9 mouse cellular contexts compared by ENCODE assay signal in genomic region chr16:44643992-44644391, GRCm38 (mm10).
DNase-seq lines count a peak whose midpoint lies in the region; ATAC-seq lines count a peak whose summit lies in the region.
"Had no signal": no experiment of that assay in that cellular context is flagged by ENCODE, and none has a peak within 500 bp of the region (broad histone marks: within the 10 kb centered on the region; RNA-seq: fewer than 3 reads in every experiment).

No protein-coding gene starts in this region.

- no peak overlapping the region for H3K4me3 ChIP-seq in embryonic facial prominence, embryonic 14.5 days (ENCODE audit: low read depth, low read length)
- no peak overlapping the region for H3K4me3 ChIP-seq in kidney, embryonic 14.5 days (ENCODE audit: low read length)
- no peak overlapping the region for H3K4me3 ChIP-seq in midbrain, embryonic 14.5 days (replicated peaks; ENCODE audit: low read depth, low read length)
- H3K4me3 ChIP-seq: megakaryocyte, embryonic 14.5 days had no signal

- H3K4me2 ChIP-seq in embryonic facial prominence, embryonic 14.5 days (ENCODE audit: low read depth, low read length) = no peak overlapping the region
- H3K4me2 ChIP-seq in kidney, embryonic 14.5 days (replicated peaks; ENCODE audit: low read depth, low read length) = no peak overlapping the region
- H3K4me2 ChIP-seq in midbrain, embryonic 14.5 days (ENCODE audit: low read length) = no peak overlapping the region

- H3K27me3 ChIP-seq in embryonic facial prominence, embryonic 14.5 days (replicated peaks; ENCODE audit: control insufficient read depth, insufficient read depth, low read length) = no peaks in the 10 kb centered on the region
- no peaks in the 10 kb centered on the region for H3K27me3 ChIP-seq in kidney, embryonic 14.5 days (ENCODE audit: control insufficient read depth, insufficient read depth, low read length)
- no peaks in the 10 kb centered on the region for H3K27me3 ChIP-seq in midbrain, embryonic 14.5 days (ENCODE audit: control insufficient read depth, insufficient read depth, low read length)
- H3K27me3 ChIP-seq: megakaryocyte, embryonic 14.5 days had no signal

- peak; percentile 73 for ATAC-seq in frontal cortex, adult (ENCODE audit: low TSS enrichment)
- ATAC-seq in embryonic facial prominence, embryonic 14.5 days (ENCODE audit: low read depth) = peak; percentile 57; the same call in 1 of the 2 replicates
- peak; percentile 64; the same call in 1 of the 2 replicates for ATAC-seq in kidney, embryonic 14.5 days (ENCODE audit: low FRiP score, low TSS enrichment)
- no peak for ATAC-seq in midbrain, embryonic 14.5 days (ENCODE audit: low FRiP score, low TSS enrichment)

- H3K4me1 ChIP-seq in embryonic facial prominence, embryonic 14.5 days (ENCODE audit: control insufficient read depth, insufficient read depth, low read length) = peaks cover 7% of the 10 kb centered on the region; the same call in 1 of the 2 replicates
- H3K4me1 ChIP-seq in kidney, embryonic 14.5 days (ENCODE audit: control insufficient read depth, insufficient read depth, low read length) = peaks cover 4% of the 10 kb centered on the region; the same call in 1 of the 2 replicates
- H3K4me1 ChIP-seq in midbrain, embryonic 14.5 days (ENCODE audit: control insufficient read depth, insufficient read depth, low read length) = no peaks in the 10 kb centered on the region
- H3K4me1 ChIP-seq: megakaryocyte, embryonic 14.5 days had no signal

- H3K36me3 ChIP-seq in embryonic facial prominence, embryonic 14.5 days (ENCODE audit: control insufficient read depth, insufficient read depth, low read length) = no peaks in the 10 kb centered on the region
- no peaks in the 10 kb centered on the region for H3K36me3 ChIP-seq in kidney, embryonic 14.5 days (ENCODE audit: control insufficient read depth, insufficient read depth, low read length)
- no peaks in the 10 kb centered on the region for H3K36me3 ChIP-seq in midbrain, embryonic 14.5 days (ENCODE audit: control insufficient read depth, insufficient read depth, low read length)

- no peaks in the 10 kb centered on the region for H3K9me3 ChIP-seq in embryonic facial prominence, embryonic 14.5 days (ENCODE audit: control insufficient read depth, low read length)
- H3K9me3 ChIP-seq in kidney, embryonic 14.5 days (ENCODE audit: control insufficient read depth, low read length) = no peaks in the 10 kb centered on the region
- H3K9me3 ChIP-seq in midbrain, embryonic 14.5 days (ENCODE audit: control insufficient read depth, low read length) = no peaks in the 10 kb centered on the region
- H3K9me3 ChIP-seq: megakaryocyte, embryonic 14.5 days had no signal

- no peak for DNase-seq in frontal cortex, postnatal 25 days (ENCODE audit: low spot score in 2 of 2)
- DNase-seq in Muller cell, postnatal 12 days (ENCODE audit: inconsistent ontology term) = peak; percentile 44
- DNase-seq in embryonic facial prominence, embryonic 14.5 days (ENCODE audit: low spot score) = peak; percentile 88
- peak; percentile 80 for DNase-seq in midbrain, embryonic 14.5 days
- no peak for DNase-seq in thymus, postnatal 4 days
- no peak for DNase-seq in natural killer cell, adult 2 months (ENCODE audit: low spot score in 2 of 2)

- H3K9ac ChIP-seq in embryonic facial prominence, embryonic 14.5 days (ENCODE audit: low read depth, low read length) = no peak overlapping the region
- H3K9ac ChIP-seq in kidney, embryonic 14.5 days (ENCODE audit: low read depth, low read length) = no peak overlapping the region
- H3K9ac ChIP-seq in midbrain, embryonic 14.5 days (replicated peaks; ENCODE audit: low read length) = no peak overlapping the region

- H3K27ac ChIP-seq in embryonic facial prominence, embryonic 14.5 days (replicated peaks; ENCODE audit: low read depth, low read length) = peak overlapping the region; percentile 61; the same call in 1 of the 2 replicates
- H3K27ac ChIP-seq in kidney, embryonic 14.5 days (ENCODE audit: low read depth, low read length) = no peak overlapping the region; the same call in 1 of the 2 replicates
- H3K27ac ChIP-seq in midbrain, embryonic 14.5 days (replicated peaks; ENCODE audit: low read depth, low read length) = no peak overlapping the region

- WGBS in embryonic facial prominence, embryonic 14.5 days = 20% methylated on average over 4 of the region's 4 CpGs
- 14% methylated on average over 4 of the region's 4 CpGs for WGBS in kidney, embryonic 14.5 days
- WGBS in midbrain, embryonic 14.5 days = 16% methylated on average over 4 of the region's 4 CpGs

Comparison
In these comparisons a context has a peak if more than half of its experiments do, and no peak if none do; other contexts are left out.
1. DNase-seq: peak in Muller cell, postnatal 12 days (single experiment), embryonic facial prominence, embryonic 14.5 days (single experiment) and midbrain, embryonic 14.5 days (single experiment); none in frontal cortex, postnatal 25 days (0 of 2), thymus, postnatal 4 days (single experiment) and natural killer cell, adult 2 months (0 of 2).